Mouse (Mus musculus) bone marrow, adult 2 months (tissue): ENCODE data around the gene Dtnb.

Experiments used
- CTCF ChIP-seq: fragments of 200-500 bp; IDR thresholded peaks from 2 replicates; pipeline ENCODE4 v1.5.1; 2011; ENCODE audit warnings: low read length, control low read depth; ENCODE audit not compliant: control insufficient read depth, insufficient read depth
- POLR2A ChIP-seq: fragments of 200-500 bp; IDR thresholded peaks from 2 replicates; pipeline ENCODE4 v1.6.1; 2011; ENCODE audit warnings: low read depth, mild to moderate bottlenecking, control low read depth, low read length, borderline replicate concordance; ENCODE audit not compliant: control insufficient read depth

GRCm38 (mm10) chr12:3695741-3696501 lies 123.7 kb downstream of the Dtnb start:
- TF ChIP-seq CTCF, result no peak
- TF ChIP-seq POLR2A, result no peak
